Mouse (Mus musculus) heart, embryonic 10.5 days (tissue): ENCODE measurements at regions not wholly inside any gene's neighbourhood (a gene's known extent, or its start where the extent isn't known, plus 50 kb on each side); places are given as distances from the start of the nearest gene placed in this dataset.
A peak's percentile ranks its signal among the peaks of the same experiment; 100 is the strongest.
"Not testable (repeated sequence)": the region's sequence is repeated elsewhere in the genome, so short reads cannot be mapped to it uniquely, and the experiment has no call there.

Experiments used
- DNase-seq: peaks from one replicate; pipeline ENCODE4 v3.0.0-alpha.2; 2017; ENCODE audit warnings: low spot score
- H3K27ac ChIP-seq: fragments of 300-500 bp; sonication (generic); 2 replicates; pipeline ENCODE4 v1.5.1; 2016; ENCODE audit warnings: mild to moderate bottlenecking
- H3K27me3 ChIP-seq: fragments of 300-500 bp; sonication (generic); 2 replicates; pipeline ENCODE4 v1.6.1; 2016; ENCODE audit warnings: mild to moderate bottlenecking; ENCODE audit not compliant: poor library complexity, insufficient read depth, severe bottlenecking
- H3K36me3 ChIP-seq: fragments of 300-500 bp; sonication (generic); 2 replicates; pipeline ENCODE4 v1.6.1; 2016; ENCODE audit warnings: mild to moderate bottlenecking, moderate library complexity
- H3K4me1 ChIP-seq: fragments of 300-500 bp; sonication (generic); 2 replicates; pipeline ENCODE4 v1.6.1; 2016; ENCODE audit warnings: mild to moderate bottlenecking
- H3K4me3 ChIP-seq: fragments of 300-500 bp; sonication (generic); 2 replicates; pipeline ENCODE4 v1.5.1; 2016; ENCODE audit warnings: mild to moderate bottlenecking, moderate library complexity
- H3K9me3 ChIP-seq: fragments of 300-500 bp; sonication (generic); 2 replicates; pipeline ENCODE4 v1.6.1; 2016; ENCODE audit warnings: mild to moderate bottlenecking, moderate library complexity
- WGBS: fragments of 180-500 bp; shearing (Covaris S2); methylation state at CpG from one replicate; pipeline ENCODE4 v1.1.7; 2016; 5-methylcytosine and 5-hydroxymethylcytosine counted together

- no peak for DNase-seq
- WGBS, result 83% methylated on average over 8 of the region's 8 CpGs
Observed at GRCm38 (mm10) chr12:29409336-29410055, 118.7 kb upstream of the Myt1l start.

DNA sequence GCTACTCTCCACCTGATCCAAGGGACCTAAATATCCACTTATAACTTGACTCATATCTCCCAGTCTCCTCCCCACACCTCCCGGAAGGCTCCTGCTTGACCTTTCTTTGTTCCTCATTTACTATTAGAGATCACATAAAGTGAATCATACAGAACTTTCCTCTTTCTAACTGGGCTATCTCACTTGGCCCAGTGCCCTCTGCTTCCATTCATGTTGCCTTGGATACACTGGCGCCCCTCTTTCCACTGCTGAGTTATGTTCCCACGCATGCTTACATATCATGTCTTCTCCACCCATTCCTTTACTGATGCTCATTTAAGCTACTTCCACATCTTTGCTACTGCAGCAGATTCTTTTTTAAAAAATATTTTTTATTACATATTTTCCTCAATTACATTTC, 94.2 kb upstream of the Myt1l start:
- Histone ChIP-seq H3K36me3 (no peaks in the 10 kb centered on the region), H3K27ac (no peak overlapping the region), H3K4me1 (no peaks in the 10 kb centered on the region), H3K27me3 (no peaks in the 10 kb centered on the region), H3K4me3 (no peak overlapping the region), H3K9me3 (no peaks in the 10 kb centered on the region)
- no peak for DNase-seq
- WGBS, result 83% methylated on average over 3 of the region's 3 CpGs

More at GRCm38 (mm10) chr12:29409336-29410055, 118.7 kb upstream of the Myt1l start:
- H3K27ac ChIP-seq, result no peak overlapping the region
- H3K4me3 ChIP-seq, result no peak overlapping the region
- peaks cover 2% of the 10 kb centered on the region; the same call in 1 of the 2 replicates for H3K4me1 ChIP-seq
- no peaks in the 10 kb centered on the region for H3K36me3 ChIP-seq
- H3K27me3 ChIP-seq, result no peaks in the 10 kb centered on the region
- H3K9me3 ChIP-seq, result no peaks in the 10 kb centered on the region

DNA sequence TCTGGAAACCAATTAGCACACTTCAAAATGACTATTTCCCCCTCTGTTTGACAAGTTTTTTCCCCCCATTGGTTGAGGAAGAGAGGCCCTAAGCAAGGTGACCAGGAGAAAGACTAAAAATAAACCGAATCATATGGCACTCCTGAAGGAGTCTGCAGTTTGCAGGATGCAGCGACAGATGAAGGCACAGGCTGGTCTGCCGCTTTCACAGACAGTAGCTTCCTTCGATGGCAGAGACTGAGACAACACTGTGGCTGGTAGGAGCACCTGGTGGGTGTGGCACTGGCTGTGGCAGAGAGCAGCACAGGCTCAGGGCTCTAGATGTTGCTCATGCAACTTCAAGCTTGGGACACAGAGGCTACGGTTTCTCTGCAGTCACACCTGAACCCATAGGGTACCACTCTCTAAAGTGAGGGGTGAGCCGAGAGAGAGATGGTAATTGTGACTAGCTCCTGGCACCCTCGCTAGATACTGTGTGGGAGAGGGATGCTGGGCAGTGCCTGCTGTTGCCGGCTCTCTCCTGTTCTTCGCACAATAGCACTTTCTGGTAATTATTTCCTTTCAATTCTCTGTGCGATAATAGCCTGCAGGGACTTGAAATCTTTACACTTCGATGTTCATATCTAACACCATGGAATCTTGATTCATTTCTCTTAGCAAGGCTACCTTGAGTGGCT, 88.7 kb upstream of the Myt1l start:
- WGBS, result 74% methylated on average over 11 of the region's 11 CpGs

DNA sequence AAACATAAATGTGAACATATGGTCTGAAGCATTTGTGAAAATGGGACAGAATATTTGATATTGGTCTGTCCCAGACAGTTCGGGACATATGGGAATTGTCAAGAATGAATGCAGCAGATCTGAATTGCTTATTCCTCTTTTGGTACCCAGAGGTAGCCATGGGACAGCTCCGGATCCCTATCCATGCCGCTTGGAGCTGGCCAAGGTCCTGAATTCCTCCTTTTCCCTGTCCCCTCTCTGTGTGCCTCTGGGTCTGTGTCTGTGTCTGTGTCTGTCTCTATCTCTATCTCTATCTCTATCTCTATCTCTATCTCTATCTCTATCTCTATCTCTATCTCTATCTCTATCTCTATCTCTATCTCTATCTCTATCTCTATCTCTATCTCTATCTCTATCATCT, 63.0 kb upstream of the Myt1l start:
- WGBS, result 18% methylated on average over 3 of the region's 3 CpGs
- peak; percentile 89 for DNase-seq
- not testable (repeated sequence) for H3K4me1 ChIP-seq, H3K27ac ChIP-seq, H3K27me3 ChIP-seq, H3K4me3 ChIP-seq, H3K9me3 ChIP-seq, H3K36me3 ChIP-seq

More for the DNA sequence above, 88.7 kb upstream of the Myt1l start:
- Histone ChIP-seq H3K4me1 (no peaks in the 10 kb centered on the region), H3K27ac (no peak overlapping the region), H3K9me3 (no peaks in the 10 kb centered on the region), H3K27me3 (no peaks in the 10 kb centered on the region), H3K4me3 (no peak overlapping the region), H3K36me3 (no peaks in the 10 kb centered on the region)
- no peak for DNase-seq
